Mouse (Mus musculus): Measurements from ENCODE around the gene Slc6a2. TPM values are rescaled to one million over a fixed set of nuclear protein-coding genes. Genes with fewer than 3 reads are reported as not detected.

Gene Slc6a2
- polyA plus RNA-seq (2015; fragmentation: Illumina TruSeq; extraction: RNeasy Lipid Tissue Mini Kit (QIAGEN cat#74804); ENCODE audit: insufficient read depth, low replicate concordance): not detected

DNA sequence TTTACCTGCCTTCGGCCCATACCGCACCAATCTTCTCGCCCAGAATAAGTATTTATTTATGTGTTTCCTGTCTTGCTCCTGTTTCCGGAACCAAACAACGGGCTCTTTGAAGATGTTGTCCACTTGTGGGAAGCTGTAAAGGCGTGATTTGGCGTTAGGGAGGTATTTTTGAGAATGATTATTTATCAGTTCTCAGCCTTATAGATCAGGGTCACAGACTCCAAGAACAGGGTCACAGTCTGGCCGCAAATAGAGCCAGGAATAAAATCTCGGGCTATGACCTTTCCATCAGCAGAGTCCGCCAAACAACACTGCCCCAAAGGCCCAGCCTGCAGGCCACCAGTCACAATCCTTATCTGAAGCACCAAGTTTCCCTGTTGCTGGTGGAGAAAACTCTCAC lies at the start of gene Slc6a2:
Gene Slc6a2 (plus strand): TSS at position 301 of the 400 bp plus-strand sequence.

DNA sequence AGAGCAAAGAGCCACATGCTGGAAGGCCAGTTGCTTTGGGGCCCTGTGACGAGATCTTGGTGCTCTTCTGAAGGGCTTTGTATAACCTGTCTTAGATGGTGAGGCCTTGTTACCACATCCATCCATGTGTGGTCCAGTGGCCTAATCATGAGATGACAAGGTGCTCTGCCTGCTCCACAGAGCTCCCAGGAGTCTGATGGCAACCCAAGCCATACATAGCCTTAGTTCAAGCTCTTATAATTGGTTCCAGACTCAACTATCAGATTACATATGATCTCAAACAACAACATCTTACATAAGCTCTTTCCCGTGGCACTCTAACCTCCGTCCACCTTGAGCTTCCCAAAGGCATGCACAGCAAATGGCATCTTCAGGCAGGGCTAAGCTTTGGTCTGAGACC lies 88.2 kb downstream of the Slc6a2 start, which contains the start of gene Ces1a:
Gene Ces1a (minus strand): TSS at position 101 of the 400 bp plus-strand sequence.

Other genes with a start within 250 kb of the Slc6a2 start
- 10.8 TPM for gene Mmp2, start 132.8 kb upstream of the Slc6a2 start, polyA plus RNA-seq (2015; fragmentation: Illumina TruSeq; extraction: RNeasy Lipid Tissue Mini Kit (QIAGEN cat#74804); ENCODE audit: insufficient read depth, low replicate concordance)
- gene Lpcat2, start 104.7 kb upstream of the Slc6a2 start, polyA plus RNA-seq (2015; fragmentation: Illumina TruSeq; extraction: RNeasy Lipid Tissue Mini Kit (QIAGEN cat#74804); ENCODE audit: insufficient read depth, low replicate concordance): 35.7 TPM
- gene Capns2, start 58.7 kb upstream of the Slc6a2 start, polyA plus RNA-seq (2015; fragmentation: Illumina TruSeq; extraction: RNeasy Lipid Tissue Mini Kit (QIAGEN cat#74804); ENCODE audit: insufficient read depth, low replicate concordance): 0.83 TPM
- not detected for gene Ces1a, start 88.1 kb downstream of the Slc6a2 start, polyA plus RNA-seq (2015; fragmentation: Illumina TruSeq; extraction: RNeasy Lipid Tissue Mini Kit (QIAGEN cat#74804); ENCODE audit: insufficient read depth, low replicate concordance)
- gene Ces1b, start 119.9 kb downstream of the Slc6a2 start, polyA plus RNA-seq (2015; fragmentation: Illumina TruSeq; extraction: RNeasy Lipid Tissue Mini Kit (QIAGEN cat#74804); ENCODE audit: insufficient read depth, low replicate concordance): not detected
- gene Ces1c, start 171.2 kb downstream of the Slc6a2 start, polyA plus RNA-seq (2015; fragmentation: Illumina TruSeq; extraction: RNeasy Lipid Tissue Mini Kit (QIAGEN cat#74804); ENCODE audit: insufficient read depth, low replicate concordance): not detected
- gene Ces1d, start 237.8 kb downstream of the Slc6a2 start, polyA plus RNA-seq (2015; fragmentation: Illumina TruSeq; extraction: RNeasy Lipid Tissue Mini Kit (QIAGEN cat#74804); ENCODE audit: insufficient read depth, low replicate concordance): 1.5 TPM